Mouse (Mus musculus): Measurements from ENCODE around the gene Camk1g. TPM values are rescaled to one million over a fixed set of nuclear protein-coding genes. Genes with fewer than 3 reads are reported as not detected.

The Camk1g gene
- polyA plus RNA-seq (2012; rRNA removed) = 0.26 and 0.28 TPM in 2 replicates

GRCm38 (mm10) chr1:193370096-193370495 lies at the start of gene Camk1g:
Gene Camk1g (minus strand): TSS chr1:193370298.

Other genes starting within 250 kb of the Camk1g start
- 7.0 and 7.8 TPM in 2 replicates for gene Diexf, start 240.0 kb downstream of the Camk1g start, polyA plus RNA-seq (2012; rRNA removed)
- 12.9 and 15.1 TPM in 2 replicates for gene Irf6, start 217.2 kb downstream of the Camk1g start, polyA plus RNA-seq (2012; rRNA removed)
- gene A130010J15Rik, start 202.3 kb downstream of the Camk1g start, polyA plus RNA-seq (2012; rRNA removed) = 2.2 and 2.6 TPM in 2 replicates
- gene Traf3ip3, start 168.6 kb downstream of the Camk1g start, polyA plus RNA-seq (2012; rRNA removed) = 9.9 and 11.5 TPM in 2 replicates
- 1.4 and 2.2 TPM in 2 replicates for gene Lamb3, start 162.6 kb downstream of the Camk1g start, polyA plus RNA-seq (2012; rRNA removed)
- gene Hsd11b1, start 106.2 kb downstream of the Camk1g start, polyA plus RNA-seq (2012; rRNA removed) = 121 and 154 TPM in 2 replicates
- 364 and 512 TPM in 2 replicates for gene G0s2, start 97.1 kb downstream of the Camk1g start, polyA plus RNA-seq (2012; rRNA removed)